Mouse (Mus musculus): ENCODE data around the gene Jakmip3. TPM values are rescaled to one million over a fixed set of nuclear protein-coding genes. Genes with fewer than 3 reads are reported as not detected.

Gene Jakmip3
- total and polyA plus RNA-seq, 3 experiments = not detected

GRCm38 (mm10) chr7:138959747-138960146, 19.2 kb downstream of the Jakmip3 start:
- Histone ChIP-seq H3K4me2 (ENCODE audit: insufficient read depth, low read depth, poor library complexity, severe bottlenecking) (no peak overlapping the region), H3K4me3 (replicated peaks in 1 of 3; ENCODE audit: low read depth in 2 of 3, low read length in 2 of 3, poor library complexity in 1 of 3) (no peak overlapping the region), H3K9ac (ENCODE audit: insufficient read depth, low read depth) (no peak overlapping the region), H3K4me1 (ENCODE audit: control insufficient read depth in 1 of 2, insufficient read depth in 2 of 2) (no peaks in the 10 kb centered on the region), H3K36me3 (replicated peaks in 1 of 2; ENCODE audit: control insufficient read depth in 1 of 2, insufficient read depth in 1 of 2, low read length in 1 of 2) (no peaks in the 10 kb centered on the region), H3K79me2 (replicated peaks; ENCODE audit: control insufficient read depth, extremely low read depth, insufficient read depth, poor library complexity, severe bottlenecking) (no peaks in the 10 kb centered on the region), H3K27ac (ENCODE audit: insufficient read depth, low read depth) (no peak overlapping the region), H3K27me3 (replicated peaks) (peaks cover 86% of the 10 kb centered on the region), H3K9me3 (replicated peaks; ENCODE audit: low read length) (no peaks in the 10 kb centered on the region)
- in situ Hi-C loops (cut with MboI; ENCODE audit: low pct_ligation_motif_present, low pct_unique_long_range_greater_than_20kb, low sequenced_read_pairs) = no loop called here
- no peak for DNase-seq (ENCODE audit: extremely low read depth)
- dilution Hi-C loops (cut with MboI; ENCODE audit: extremely low pct_ligation_motif_present, extremely low pct_unique_long_range_greater_than_20kb, low sequenced_read_pairs) = no loop called here
- TF ChIP-seq SMC3 (IDR thresholded peaks at IDR 0.05; ENCODE audit: low read depth, low read length) = no peak
- TF ChIP-seq USF1 (IDR thresholded peaks at IDR 0.05; ENCODE audit: low read depth, low read length) = no peak
- TF ChIP-seq NELFE (IDR thresholded peaks at IDR 0.05; ENCODE audit: low read depth, low read length) = no peak
- TF ChIP-seq JUND (conservative IDR thresholded peaks at IDR 0.05; ENCODE audit: low read depth, low read length) = no peak
- no peak for TF ChIP-seq MYC (IDR thresholded peaks at IDR 0.05; ENCODE audit: low read depth, low read length)
- TF ChIP-seq MAFK (IDR thresholded peaks at IDR 0.05; ENCODE audit: insufficient replicate concordance, low read length) = no peak
- no peak for TF ChIP-seq MEF2A (IDR thresholded peaks at IDR 0.05; ENCODE audit: borderline replicate concordance, low read depth, low read length)

- Histone ChIP-seq H3K9me3 (replicated peaks; ENCODE audit: low read length) (no peaks in the 10 kb centered on the region), H3K27ac (ENCODE audit: insufficient read depth, low read depth) (no peak overlapping the region), H3K4me1 (ENCODE audit: control insufficient read depth in 1 of 2, insufficient read depth in 2 of 2) (no peaks in the 10 kb centered on the region), H3K4me2 (ENCODE audit: insufficient read depth, low read depth, poor library complexity, severe bottlenecking) (no peak overlapping the region), H3K9ac (ENCODE audit: insufficient read depth, low read depth) (no peak overlapping the region), H3K27me3 (replicated peaks) (peaks cover 87% of the 10 kb centered on the region), H3K79me2 (replicated peaks; ENCODE audit: control insufficient read depth, extremely low read depth, insufficient read depth, poor library complexity, severe bottlenecking) (no peaks in the 10 kb centered on the region), H3K36me3 (replicated peaks in 1 of 2; ENCODE audit: control insufficient read depth in 1 of 2, insufficient read depth in 1 of 2, low read length in 1 of 2) (no peaks in the 10 kb centered on the region), H3K4me3 (replicated peaks in 1 of 3; ENCODE audit: low read depth in 2 of 3, low read length in 2 of 3, poor library complexity in 1 of 3) (no peak overlapping the region)
- in situ Hi-C loops (cut with MboI; ENCODE audit: low pct_ligation_motif_present, low pct_unique_long_range_greater_than_20kb, low sequenced_read_pairs) = no loop called here
- no peak for TF ChIP-seq TBP (conservative IDR thresholded peaks at IDR 0.05; ENCODE audit: low read depth, low read length)
- TF ChIP-seq GABPA (IDR thresholded peaks at IDR 0.05; ENCODE audit: insufficient replicate concordance, low read depth, low read length) = no peak
- no peak for TF ChIP-seq RCOR1 (conservative IDR thresholded peaks at IDR 0.05; ENCODE audit: low read depth, low read length)
- no peak for TF ChIP-seq MAZ (IDR thresholded peaks at IDR 0.05; ENCODE audit: low read depth, low read length)
- TF ChIP-seq SIN3A (IDR thresholded peaks at IDR 0.05; ENCODE audit: low read length) = no peak
- TF ChIP-seq USF2 (conservative IDR thresholded peaks at IDR 0.05; ENCODE audit: low read depth, low read length) = no peak
- TF ChIP-seq CHD2 (IDR thresholded peaks at IDR 0.05; ENCODE audit: low read length) = no peak
- TF ChIP-seq E2F4 (IDR thresholded peaks at IDR 0.05; ENCODE audit: insufficient replicate concordance, low read depth, low read length) = no peak
- TF ChIP-seq ZNF384 (IDR thresholded peaks at IDR 0.05; ENCODE audit: low read depth, low read length) = no peak
- no peak for TF ChIP-seq ZC3H11A (IDR thresholded peaks at IDR 0.05; ENCODE audit: low read depth, low read length)
- TF ChIP-seq KAT2A (IDR thresholded peaks at IDR 0.05; ENCODE audit: insufficient replicate concordance, low read length) = no peak
- TF ChIP-seq SMC3 (IDR thresholded peaks at IDR 0.05; ENCODE audit: low read depth, low read length) = no peak
- no peak for TF ChIP-seq TCF12 (IDR thresholded peaks at IDR 0.05; ENCODE audit: low read depth, low read length)
- TF ChIP-seq ETS1 (conservative IDR thresholded peaks at IDR 0.05; ENCODE audit: low read depth, low read length) = no peak
- no peak for TF ChIP-seq MAFK (IDR thresholded peaks at IDR 0.05; ENCODE audit: insufficient replicate concordance, low read length)
- no peak for TF ChIP-seq MEF2A (IDR thresholded peaks at IDR 0.05; ENCODE audit: borderline replicate concordance, low read depth, low read length)
- TF ChIP-seq CTCF (conservative IDR thresholded peaks at IDR 0.05 in 1 of 2, IDR thresholded peaks at IDR 0.05 in 1 of 2; ENCODE audit: low read depth in 2 of 2, low read length in 2 of 2) = no peak
- no peak for TF ChIP-seq CHD1 (IDR thresholded peaks at IDR 0.05; ENCODE audit: low read depth, low read length)
- TF ChIP-seq NELFE (IDR thresholded peaks at IDR 0.05; ENCODE audit: low read depth, low read length) = no peak
- TF ChIP-seq BHLHE40 (IDR thresholded peaks at IDR 0.05; ENCODE audit: low read depth, low read length) = no peak
- dilution Hi-C loops (cut with MboI; ENCODE audit: extremely low pct_ligation_motif_present, extremely low pct_unique_long_range_greater_than_20kb, low sequenced_read_pairs) = no loop called here
- no peak for DNase-seq (ENCODE audit: extremely low read depth)
These were observed 23.2 kb downstream of the Jakmip3 start for GRCm38 (mm10) chr7:138963756-138964155.
